Mouse (Mus musculus) fat pad, adult 2 months (tissue): ENCODE results near the gene 3110009E18Rik.

Source experiments
- DNase-seq: peaks from one replicate; pipeline ENCODE4 v3.0.0-alpha.2; 2011; ENCODE audit warnings: low read depth, low spot score; ENCODE audit errors: extremely low read depth

3110009E18Rik gene

DNA sequence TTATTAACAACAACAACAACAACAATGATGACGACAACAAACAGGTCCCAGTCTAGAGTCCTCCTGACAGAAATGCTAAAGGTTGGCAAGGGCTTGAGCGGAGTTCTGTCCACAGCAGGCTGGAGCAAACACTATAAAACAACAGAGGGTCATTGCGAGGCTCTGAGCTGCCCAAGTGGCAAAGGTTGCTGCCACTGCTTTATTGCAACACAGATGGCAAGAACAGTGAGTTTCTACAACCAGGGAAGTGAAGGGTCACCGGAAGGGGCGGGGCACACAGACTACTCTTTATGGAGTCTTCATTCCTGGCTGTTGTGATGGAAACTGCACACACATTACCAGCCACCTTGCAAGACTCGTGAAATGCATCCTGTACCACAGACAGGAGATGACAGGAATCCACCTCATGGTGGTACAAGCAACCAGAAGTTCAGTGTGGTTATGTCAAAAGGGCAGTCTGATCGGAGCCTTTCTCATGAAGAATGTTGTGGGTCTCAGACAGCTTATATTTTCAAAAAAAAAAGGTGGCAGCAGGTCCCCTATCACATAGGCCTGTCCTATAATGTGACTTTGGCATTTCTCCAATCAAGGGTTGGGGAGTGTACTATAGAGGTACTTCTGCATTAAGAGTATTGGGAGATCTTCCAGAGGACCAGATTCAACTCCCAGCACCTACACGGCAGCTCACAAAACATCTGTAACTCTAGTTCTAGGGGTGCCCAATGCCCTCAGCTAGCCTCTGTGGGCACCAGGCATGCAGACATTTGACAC is 20.3 kb upstream of the 3110009E18Rik start:
- no peak for DNase-seq

DNA sequence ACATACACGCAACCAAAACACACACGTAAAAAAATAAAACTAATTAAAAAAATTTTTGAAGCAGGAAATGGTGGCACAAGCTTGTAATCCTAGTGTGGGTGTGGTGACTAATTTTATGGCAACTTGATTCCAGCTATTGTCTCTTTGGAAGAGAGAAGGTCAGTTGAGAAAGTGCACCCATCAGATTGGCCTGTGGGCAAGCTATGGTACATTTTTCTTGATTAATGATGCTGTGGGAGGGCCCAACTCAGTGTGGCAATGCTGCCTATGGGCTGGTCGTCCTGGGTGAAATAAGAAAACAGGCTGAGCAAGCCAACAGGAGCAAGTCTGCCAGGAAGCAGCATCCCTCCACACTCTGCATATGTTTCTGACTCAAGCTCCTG is 19.8 kb upstream of the 3110009E18Rik start:
- peak; percentile 100 for DNase-seq

DNA sequence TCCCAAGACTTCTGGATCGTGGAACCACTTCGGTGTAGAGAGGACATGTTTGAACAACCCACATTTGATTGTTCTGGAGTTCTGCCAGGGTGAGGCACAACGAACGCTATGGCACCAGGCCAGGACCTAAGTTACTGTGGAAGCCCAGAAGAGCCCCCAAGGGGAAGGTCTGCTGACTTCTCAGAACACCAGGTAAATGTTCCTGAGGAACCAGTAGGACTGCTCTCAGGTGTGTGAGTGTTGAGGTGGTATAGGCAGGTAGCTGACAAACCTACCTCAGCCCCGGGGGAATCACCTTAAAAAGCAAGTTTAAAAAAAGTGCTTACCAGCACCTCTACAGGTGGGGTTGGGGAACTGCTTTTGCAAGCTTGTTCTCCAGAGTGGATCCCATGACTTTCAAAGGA is 15.4 kb upstream of the 3110009E18Rik start:
- peak; percentile 99 for DNase-seq

DNA sequence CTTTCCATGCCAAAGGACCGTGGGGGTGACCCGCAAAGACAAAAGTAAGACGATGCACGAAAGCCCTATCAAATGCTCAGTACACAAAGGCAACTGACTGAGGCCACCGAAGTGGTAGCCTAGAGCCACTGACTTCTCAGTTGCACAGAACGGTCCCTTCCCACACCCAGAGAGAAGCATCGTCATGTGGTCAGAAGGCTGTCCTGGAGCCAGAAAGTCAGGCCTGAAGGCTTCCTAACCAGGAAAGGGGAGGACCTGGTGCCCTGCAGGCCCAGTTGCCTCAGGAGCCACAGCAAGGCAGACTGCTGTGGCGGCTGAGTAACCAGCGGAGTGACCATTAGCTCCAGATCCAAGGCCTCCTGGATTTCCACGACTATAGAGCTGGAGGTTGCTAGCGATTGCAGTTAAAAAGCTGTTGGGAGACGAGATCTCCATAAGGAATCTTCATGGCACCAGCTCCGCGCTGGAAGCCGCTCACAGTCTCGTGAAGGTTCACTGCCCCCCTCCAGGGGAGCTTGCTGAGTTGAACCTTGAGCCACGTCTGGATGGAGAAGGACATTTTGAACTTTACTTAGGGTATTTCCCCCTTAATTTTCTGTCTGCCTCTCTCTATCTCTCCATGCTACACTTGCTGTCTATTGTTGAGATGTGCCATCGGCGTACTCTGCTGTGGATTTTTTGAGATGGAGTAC is 11.1 kb upstream of the 3110009E18Rik start:
- no peak for DNase-seq

GRCm38 (mm10) chr1:120111766-120112165 is 9.2 kb upstream of the 3110009E18Rik start:
- no peak for DNase-seq

DNA sequence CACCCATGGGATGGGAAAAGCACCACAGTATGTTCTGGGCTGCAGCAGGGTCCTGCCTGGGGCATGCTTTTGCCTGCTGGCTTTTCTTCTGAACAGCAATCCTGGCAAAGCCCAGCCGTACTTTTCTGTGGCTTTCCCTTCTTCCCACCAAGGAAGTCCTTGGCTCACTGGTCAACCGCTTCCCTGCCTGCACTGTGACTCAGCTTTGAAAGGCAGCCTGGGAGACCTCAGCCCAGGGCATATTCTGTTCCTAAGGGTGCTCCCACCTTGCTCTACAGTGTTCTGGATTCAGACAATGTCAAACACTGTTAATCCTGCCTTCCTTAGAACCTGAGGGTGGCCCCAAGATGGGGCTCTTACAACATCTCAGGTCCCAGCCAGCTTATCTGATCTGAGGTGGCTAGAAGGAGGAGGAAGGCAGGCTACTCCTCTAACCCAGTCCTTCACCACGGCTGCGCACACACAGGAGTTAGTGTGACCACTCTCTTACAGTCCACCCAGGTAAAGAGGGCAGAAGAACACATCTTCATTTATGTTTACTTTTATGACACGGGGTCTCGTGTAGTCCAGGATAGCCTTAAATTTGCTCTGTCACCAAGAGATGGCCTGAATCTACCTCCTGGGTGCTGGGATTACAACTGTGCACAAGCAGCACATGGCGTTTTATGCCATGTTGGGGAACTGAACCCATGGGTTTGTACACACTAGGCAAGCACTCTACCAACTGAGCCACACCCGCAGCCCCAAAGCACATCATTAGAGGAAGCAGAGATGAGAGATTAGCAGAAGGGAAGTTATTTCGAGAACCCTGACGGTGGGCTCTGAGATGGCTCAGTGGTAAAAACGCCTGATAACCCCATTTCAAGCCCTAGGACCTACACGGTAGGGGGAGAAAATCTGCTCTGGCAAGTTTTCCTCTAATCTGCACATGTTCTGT is 8.5 kb upstream of the 3110009E18Rik start:
- DNase-seq = no peak

DNA sequence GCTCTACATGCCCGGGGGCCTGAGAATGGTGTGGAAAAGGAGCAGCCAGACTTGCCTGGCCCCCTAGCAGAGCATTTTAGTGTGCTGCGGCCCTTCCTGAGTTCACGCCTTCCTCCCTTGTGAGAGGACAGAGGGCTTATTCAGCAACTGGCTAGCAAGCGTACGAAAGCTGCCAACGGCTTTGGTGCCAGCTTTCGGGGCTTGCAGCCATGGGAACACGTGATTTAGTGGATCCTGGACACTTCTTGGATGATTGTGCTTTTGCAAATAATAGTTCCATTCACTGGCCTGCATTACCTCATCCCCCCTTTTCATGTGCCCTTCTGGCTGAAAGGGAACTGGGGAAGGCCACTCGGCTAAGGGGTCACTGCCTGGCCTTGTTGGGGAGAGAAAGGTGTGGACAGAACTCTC is 5.3 kb upstream of the 3110009E18Rik start:
- no peak for DNase-seq

GRCm38 (mm10) chr1:120116106-120116505 is 4.9 kb upstream of the 3110009E18Rik start:
- DNase-seq = no peak

DNA sequence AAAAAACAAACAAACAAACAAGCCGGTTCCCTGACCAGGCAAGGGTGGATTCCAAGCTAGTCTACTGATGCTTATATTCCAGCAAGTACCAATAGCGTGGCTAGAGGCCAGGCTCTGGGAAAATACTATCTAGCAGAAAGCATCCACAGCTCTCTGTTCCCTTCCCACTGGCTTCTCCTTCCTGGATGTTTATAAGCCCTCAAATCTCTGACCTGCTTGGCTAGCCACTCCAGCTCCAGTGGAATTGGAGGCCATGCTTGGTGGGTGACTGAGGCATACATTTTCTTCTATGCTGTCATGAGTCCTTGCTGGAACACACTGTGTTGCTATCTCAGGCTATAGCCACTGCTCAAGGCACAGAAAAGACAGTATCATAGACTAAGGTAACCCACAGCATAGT is 2.1 kb upstream of the 3110009E18Rik start:
- DNase-seq = no peak

- DNase-seq = no peak
Measured at GRCm38 (mm10) chr1:120119389-120119788, 1.6 kb upstream of the 3110009E18Rik start.

- no peak for DNase-seq
Measured at GRCm38 (mm10) chr1:120120141-120120968, 632 bp upstream of the 3110009E18Rik start.

DNA sequence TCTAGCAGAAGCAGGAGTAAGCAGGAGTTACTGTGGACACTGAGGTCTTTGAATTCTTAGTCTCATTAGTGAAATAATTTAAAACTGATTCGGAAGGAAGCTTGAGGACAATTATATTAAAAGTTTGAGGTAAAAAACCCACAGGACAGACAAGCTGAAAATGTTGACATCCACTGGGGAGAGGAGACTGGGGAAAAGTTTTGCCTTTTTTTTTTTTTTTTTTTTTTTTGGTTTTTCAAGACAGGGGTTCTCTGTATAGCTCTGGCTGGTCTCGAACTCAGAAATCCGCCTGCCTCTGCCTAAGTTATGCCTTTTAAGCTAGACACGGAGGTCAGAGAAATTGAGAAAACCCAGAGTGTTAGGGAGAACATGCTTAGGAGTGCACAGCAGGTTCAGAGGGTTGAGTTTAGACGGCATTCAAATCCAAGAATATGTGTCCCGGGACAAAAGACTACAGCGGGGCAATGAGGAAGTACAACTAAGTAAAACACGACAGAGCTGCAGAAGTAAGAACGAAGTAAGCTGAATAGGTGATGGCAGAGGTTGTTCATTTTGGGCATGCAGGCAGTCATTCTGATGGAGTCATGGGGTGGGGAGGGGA is 1.0 kb downstream of the 3110009E18Rik start:
- DNase-seq = no peak

- no peak for DNase-seq
Measured at GRCm38 (mm10) chr1:120122634-120123383, 1.8 kb downstream of the 3110009E18Rik start.

- DNase-seq = no peak
Measured at GRCm38 (mm10) chr1:120124839-120125238, 3.9 kb downstream of the 3110009E18Rik start.

- DNase-seq = no peak
Measured at GRCm38 (mm10) chr1:120125471-120125870, 4.5 kb downstream of the 3110009E18Rik start.

GRCm38 (mm10) chr1:120126318-120126717 is 5.3 kb downstream of the 3110009E18Rik start:
- DNase-seq = no peak

DNA sequence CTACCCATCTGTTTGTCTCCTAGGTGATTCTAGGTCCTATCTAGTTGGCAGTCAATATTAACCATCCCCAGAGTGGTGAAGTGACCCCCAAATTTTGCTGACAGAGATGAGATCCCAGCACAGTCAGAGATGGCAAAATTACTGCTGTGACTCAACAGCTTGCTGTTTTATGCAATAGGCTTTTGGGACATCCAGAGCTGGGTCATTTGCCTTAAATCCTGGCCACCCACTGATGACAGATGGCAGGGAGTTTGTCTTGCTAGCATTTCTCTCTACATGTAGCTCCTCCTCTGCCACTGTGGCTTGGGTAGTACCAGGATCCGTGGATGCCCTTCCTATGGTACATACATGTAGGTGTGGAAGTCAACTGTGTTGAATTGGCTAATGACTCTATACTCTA is 11.4 kb downstream of the 3110009E18Rik start:
- no peak for DNase-seq

DNA sequence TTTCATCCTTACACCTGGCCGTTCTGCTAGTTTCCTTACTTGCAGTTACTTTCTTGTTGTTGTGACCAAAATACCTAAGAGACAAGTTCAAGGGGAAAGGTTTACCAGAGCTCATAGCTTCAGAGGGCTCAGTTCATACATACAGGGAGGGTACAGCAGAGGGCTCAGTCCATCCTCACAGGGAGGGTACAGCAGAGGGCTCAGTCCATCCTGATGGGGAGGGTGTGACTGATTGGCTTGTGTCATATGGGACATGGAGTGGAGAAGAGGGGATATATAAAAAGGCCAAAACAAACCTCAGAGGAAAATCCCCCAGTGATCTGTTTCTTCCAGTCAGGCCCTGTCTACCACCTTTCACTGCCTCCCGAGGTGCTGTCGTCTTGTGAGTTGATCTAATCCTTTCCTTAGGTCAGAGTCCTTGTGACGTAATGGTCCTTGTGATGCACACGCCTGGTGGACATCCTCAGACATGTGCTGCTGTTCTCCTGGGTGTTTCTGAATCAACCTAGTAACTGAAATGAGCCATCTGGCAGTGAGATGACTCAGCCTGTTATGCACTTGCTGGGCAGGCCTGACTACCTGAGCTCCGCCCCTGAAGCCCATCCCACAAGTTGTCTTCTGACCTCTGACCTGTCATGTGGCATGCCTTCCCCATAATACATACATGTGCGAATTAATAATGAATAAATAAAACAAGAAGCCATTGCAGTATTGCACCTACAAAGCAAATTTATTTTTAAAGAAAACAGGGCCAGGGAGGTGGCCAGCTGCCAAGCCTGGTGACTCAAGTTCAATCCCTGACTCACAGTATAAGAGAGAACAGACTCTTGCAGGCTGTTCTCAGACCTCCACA is 15.2 kb downstream of the 3110009E18Rik start:
- DNase-seq = no peak
